Mouse (Mus musculus) MEL (cell line): ENCODE results near the gene Cyp2e1.
"Not testable (repeated sequence)": the region's sequence is repeated elsewhere in the genome, so short reads cannot be mapped to it uniquely, and the experiment has no call there.

ENCODE experiments used
- ELF1 ChIP-seq: IDR thresholded peaks from 2 replicates; pipeline ENCODE4 v1.6.1; 2014; ENCODE audit warnings: low read depth, mild to moderate bottlenecking, inconsistent platforms, low read length, improper control_type of control experiment, moderate library complexity
- EP300 ChIP-seq, 2 experiments: IDR thresholded peaks; 2 replicates each; pipeline ENCODE4 v1.6.1; 2011; ENCODE audit warnings: improper control_type of control experiment in 2 of 2, low read length in 2 of 2, low read depth in 1 of 2, mild to moderate bottlenecking in 1 of 2
- GATA1 ChIP-seq: IDR thresholded peaks from 2 replicates; pipeline ENCODE4 v1.6.1; 2011; ENCODE audit warnings: low read depth, low read length, improper control_type of control experiment
- HCFC1 ChIP-seq: IDR thresholded peaks from 2 replicates; pipeline ENCODE4 v1.6.1; 2012; ENCODE audit warnings: low read depth, mild to moderate bottlenecking, inconsistent platforms, low read length, improper control_type of control experiment, moderate library complexity
- POLR2A ChIP-seq, 2 experiments: IDR thresholded peaks; 2 replicates each; pipeline ENCODE4 v1.6.1; 2011 to 2012; ENCODE audit warnings: low read length in 2 of 2, mild to moderate bottlenecking in 2 of 2, control low read depth in 1 of 2, improper control_type of control experiment in 1 of 2, low read depth in 1 of 2, moderate library complexity in 1 of 2; ENCODE audit not compliant: control insufficient read depth in 1 of 2, insufficient read depth in 1 of 2, poor library complexity in 1 of 2
- SIN3A ChIP-seq: IDR thresholded peaks from 2 replicates; pipeline ENCODE4 v1.6.1; 2012; ENCODE audit warnings: low read length, improper control_type of control experiment, inconsistent platforms

DNA sequence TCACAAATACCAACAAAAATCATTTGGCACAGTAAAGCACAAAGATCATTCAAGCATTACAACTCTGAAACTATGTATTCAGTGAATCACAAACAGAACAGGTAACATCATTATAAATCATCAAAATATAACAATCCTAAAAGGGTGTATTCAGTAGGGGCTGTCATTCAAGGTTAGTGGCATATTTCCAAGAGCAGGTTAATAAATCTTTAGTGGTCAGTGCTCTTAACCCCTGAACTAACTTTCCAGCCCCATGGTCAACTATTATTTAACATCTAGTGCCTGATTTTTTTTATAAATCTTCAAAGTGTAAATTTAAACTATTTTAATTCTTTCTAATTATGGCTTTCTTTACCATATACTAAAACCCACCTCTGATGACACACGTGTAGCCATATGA lies 1.9 kb downstream of the Cyp2e1 start:
- not testable (repeated sequence) for TF ChIP-seq HCFC1; EP300 (IDR thresholded peaks at IDR 0.05; ENCODE audit: low read depth in 1 of 2, low read length in 2 of 2); POLR2A (IDR thresholded peaks at IDR 0.05; ENCODE audit: control insufficient read depth in 1 of 2, insufficient read depth in 1 of 2, low read depth in 1 of 2, low read length in 2 of 2, poor library complexity in 1 of 2); GATA1; ELF1; SIN3A
